Mouse (Mus musculus): ENCODE results near the gene Bscl2. TPM values are rescaled to one million over a fixed set of nuclear protein-coding genes. Genes with fewer than 3 reads are reported as not detected.

Gene Bscl2
- polyA plus RNA-seq, 1 experiment from 2014 or later, result 43.2 TPM

- H3K4me3 ChIP-seq (ENCODE audit: low read depth, low read length), result peak within 1 kb of the TSS; percentile 99
- H3K4me1 ChIP-seq (replicated peaks; ENCODE audit: control insufficient read depth, insufficient read depth, low read length), result no peaks in the 10 kb centered on the region
- peak; percentile 99 for ATAC-seq
- H3K9me3 ChIP-seq (ENCODE audit: control insufficient read depth), result no peaks in the 10 kb centered on the region
- H3K36me3 ChIP-seq (ENCODE audit: control insufficient read depth, insufficient read depth), result peaks cover 20% of the 10 kb centered on the region
- peak within 1 kb of the TSS; percentile 89 for H3K27ac ChIP-seq (ENCODE audit: low read depth, low read length)
- peak within 1 kb of the TSS; percentile 80 for H3K4me2 ChIP-seq (replicated peaks; ENCODE audit: low read depth)
- TF ChIP-seq CTCF (IDR thresholded peaks at IDR 0.05; ENCODE audit: low read depth), result 0 out of 2 replicates have a peak, but pooled peaks have one; percentile 26
- H3K27me3 ChIP-seq (replicated peaks; ENCODE audit: control insufficient read depth, insufficient read depth, low read length), result no peaks in the 10 kb centered on the region
- under 1% methylated on average over 53 of the region's 53 CpGs for WGBS
- H3K9ac ChIP-seq (ENCODE audit: low read depth, low read length), result peak within 1 kb of the TSS; percentile 95
Measured at GRCm38 (mm10) chr19:8897865-8898495, 60.7 kb downstream of the Bscl2 start, which contains the start of gene Ganab. Gene Ganab (plus strand): TSS chr19:8898071.

Small RNA genes within 50 kb of the gene (microRNA-seq; reads per million reads assigned to microRNA genes)
- gene Mir5136, result not detected

Other genes with a start within 250 kb of the Bscl2 start
- 0.05 and 0.13 TPM in 2 replicates for gene Slc22a8, start 246.2 kb upstream of the Bscl2 start, polyA plus RNA-seq (2015; fragmentation: Nextera tagmentation; extraction: Ambion mirVana)
- gene Slc22a6, start 219.4 kb upstream of the Bscl2 start, polyA plus RNA-seq (2015; fragmentation: Nextera tagmentation; extraction: Ambion mirVana), result 0.03 and 0.10 TPM in 2 replicates
- 0.78 and 0.98 TPM in 2 replicates for gene Chrm1, start 173.7 kb upstream of the Bscl2 start, polyA plus RNA-seq (2015; fragmentation: Nextera tagmentation; extraction: Ambion mirVana)
- gene Slc3a2, start 114.1 kb upstream of the Bscl2 start, polyA plus RNA-seq (2015; fragmentation: Nextera tagmentation; extraction: Ambion mirVana), result 237 and 283 TPM in 2 replicates
- gene Wdr74, start 101.6 kb upstream of the Bscl2 start, polyA plus RNA-seq (2015; fragmentation: Nextera tagmentation; extraction: Ambion mirVana), result 32.8 and 33.4 TPM in 2 replicates
- gene 1700092M07Rik, start 96.7 kb upstream of the Bscl2 start, polyA plus RNA-seq (2015; fragmentation: Nextera tagmentation; extraction: Ambion mirVana), result 0.50 and 0.56 TPM in 2 replicates
- 83.4 and 89.2 TPM in 2 replicates for gene Stx5a, start 96.1 kb upstream of the Bscl2 start, polyA plus RNA-seq (2015; fragmentation: Nextera tagmentation; extraction: Ambion mirVana)
- 54.5 and 57.2 TPM in 2 replicates for gene Nxf1, start 80.4 kb upstream of the Bscl2 start, polyA plus RNA-seq (2015; fragmentation: Nextera tagmentation; extraction: Ambion mirVana)
- 136 and 137 TPM in 2 replicates for gene Tmem223, start 66.5 kb upstream of the Bscl2 start, polyA plus RNA-seq (2015; fragmentation: Nextera tagmentation; extraction: Ambion mirVana)
- 93.5 and 97.4 TPM in 2 replicates for gene Tmem179b, start 63.0 kb upstream of the Bscl2 start, polyA plus RNA-seq (2015; fragmentation: Nextera tagmentation; extraction: Ambion mirVana)
- 12.0 and 13.2 TPM in 2 replicates for gene Taf6l, start 51.0 kb upstream of the Bscl2 start, polyA plus RNA-seq (2015; fragmentation: Nextera tagmentation; extraction: Ambion mirVana)
- 114 and 115 TPM in 2 replicates for gene Polr2g, start 38.9 kb upstream of the Bscl2 start, polyA plus RNA-seq (2015; fragmentation: Nextera tagmentation; extraction: Ambion mirVana)
- 1.9 and 2.0 TPM in 2 replicates for gene Zbtb3, start 34.9 kb upstream of the Bscl2 start, polyA plus RNA-seq (2015; fragmentation: Nextera tagmentation; extraction: Ambion mirVana)
- gene Ttc9c, start 18.1 kb upstream of the Bscl2 start, polyA plus RNA-seq (2015; fragmentation: Nextera tagmentation; extraction: Ambion mirVana), result 18.2 and 19.9 TPM in 2 replicates
- 5.4 and 6.0 TPM in 2 replicates for gene Hnrnpul2, start 17.5 kb upstream of the Bscl2 start, polyA plus RNA-seq (2015; fragmentation: Nextera tagmentation; extraction: Ambion mirVana)
- not detected in 2 replicates for gene AC129217.1, start 7.7 kb upstream of the Bscl2 start, polyA plus RNA-seq (2015; fragmentation: Nextera tagmentation; extraction: Ambion mirVana)
- 9.4 and 10.9 TPM in 2 replicates for gene Gng3, start 1.7 kb downstream of the Bscl2 start, polyA plus RNA-seq (2015; fragmentation: Nextera tagmentation; extraction: Ambion mirVana)
- 2.2 TPM in 2 replicates for gene Lrrn4cl, start 13.3 kb downstream of the Bscl2 start, polyA plus RNA-seq (2015; fragmentation: Nextera tagmentation; extraction: Ambion mirVana)
- gene Ubxn1, start 34.0 kb downstream of the Bscl2 start, polyA plus RNA-seq (2015; fragmentation: Nextera tagmentation; extraction: Ambion mirVana), result 170 and 180 TPM in 2 replicates
- 65.4 and 67.9 TPM in 2 replicates for gene Uqcc3, start 43.5 kb downstream of the Bscl2 start, polyA plus RNA-seq (2015; fragmentation: Nextera tagmentation; extraction: Ambion mirVana)
- 44.1 and 44.6 TPM in 2 replicates for gene Lbhd1, start 46.3 kb downstream of the Bscl2 start, polyA plus RNA-seq (2015; fragmentation: Nextera tagmentation; extraction: Ambion mirVana)
- gene Gm49403, start 46.5 kb downstream of the Bscl2 start, polyA plus RNA-seq (2015; fragmentation: Nextera tagmentation; extraction: Ambion mirVana), result not detected in 2 replicates
- gene 1810009A15Rik, start 51.4 kb downstream of the Bscl2 start, polyA plus RNA-seq (2015; fragmentation: Nextera tagmentation; extraction: Ambion mirVana), result 54.5 and 55.6 TPM in 2 replicates
- not detected in 2 replicates for gene Gm49416, start 51.5 kb downstream of the Bscl2 start, polyA plus RNA-seq (2015; fragmentation: Nextera tagmentation; extraction: Ambion mirVana)
- gene Ints5, start 55.5 kb downstream of the Bscl2 start, polyA plus RNA-seq (2015; fragmentation: Nextera tagmentation; extraction: Ambion mirVana), result 14.5 and 16.1 TPM in 2 replicates
- gene Ganab, start 60.6 kb downstream of the Bscl2 start, polyA plus RNA-seq (2015; fragmentation: Nextera tagmentation; extraction: Ambion mirVana), result 41.4 and 42.3 TPM in 2 replicates
- gene B3gat3, start 82.9 kb downstream of the Bscl2 start, polyA plus RNA-seq (2015; fragmentation: Nextera tagmentation; extraction: Ambion mirVana), result 36.6 and 37.5 TPM in 2 replicates
- 6.3 and 6.7 TPM in 2 replicates for gene Rom1, start 91.9 kb downstream of the Bscl2 start, polyA plus RNA-seq (2015; fragmentation: Nextera tagmentation; extraction: Ambion mirVana)
- 12.0 and 13.6 TPM in 2 replicates for gene Eml3, start 92.1 kb downstream of the Bscl2 start, polyA plus RNA-seq (2015; fragmentation: Nextera tagmentation; extraction: Ambion mirVana)
- gene Mta2, start 104.4 kb downstream of the Bscl2 start, polyA plus RNA-seq (2015; fragmentation: Nextera tagmentation; extraction: Ambion mirVana), result 53.1 and 54.1 TPM in 2 replicates
- 10.7 and 11.1 TPM in 2 replicates for gene Tut1, start 116.4 kb downstream of the Bscl2 start, polyA plus RNA-seq (2015; fragmentation: Nextera tagmentation; extraction: Ambion mirVana)
- gene Eef1g, start 129.6 kb downstream of the Bscl2 start, polyA plus RNA-seq (2015; fragmentation: Nextera tagmentation; extraction: Ambion mirVana), result 164 and 168 TPM in 2 replicates
- 26.2 and 30.1 TPM in 2 replicates for gene Ahnak, start 151.8 kb downstream of the Bscl2 start, polyA plus RNA-seq (2015; fragmentation: Nextera tagmentation; extraction: Ambion mirVana)